Mouse (Mus musculus) myocyte (in vitro differentiated cells): ENCODE measurements around the gene Vps52. TPM values are rescaled to one million over a fixed set of nuclear protein-coding genes. Genes with fewer than 3 reads are reported as not detected.

Source experiments
- H3K27me3 ChIP-seq: one replicate; pipeline ENCODE4 v1.6.1; 2011; ENCODE audit not compliant: control insufficient read depth, insufficient read depth, insufficient read length
- H3K36me3 ChIP-seq: one replicate; pipeline ENCODE4 v1.6.1; 2011; ENCODE audit not compliant: control insufficient read depth, insufficient read depth
- H3K4me2 ChIP-seq: one replicate; pipeline ENCODE4 v1.6.1; 2011; ENCODE audit warnings: low read depth, control low read depth
- H3K4me3 ChIP-seq: one replicate; pipeline ENCODE4 v1.5.1; 2011; ENCODE audit warnings: mild to moderate bottlenecking, control low read depth, moderate library complexity
- H3K79me2 ChIP-seq: one replicate; pipeline ENCODE4 v1.6.1; 2011; ENCODE audit not compliant: control insufficient read depth, insufficient read depth
- H3ac ChIP-seq: one replicate; pipeline ENCODE4 v1.6.1; 2011; ENCODE audit not compliant: control insufficient read depth, insufficient read length
- CEBPB ChIP-seq: IDR thresholded peaks from 2 replicates; pipeline ENCODE4 v1.6.1; 2011; ENCODE audit warnings: mild to moderate bottlenecking, moderate library complexity; ENCODE audit not compliant: poor library complexity, insufficient read depth, severe bottlenecking
- E2F4 ChIP-seq: IDR thresholded peaks from one replicate; pipeline ENCODE4 v1.6.1; 2011; ENCODE audit warnings: mild to moderate bottlenecking, control low read depth, moderate library complexity; ENCODE audit not compliant: insufficient read depth
- MAX ChIP-seq: IDR thresholded peaks from one replicate; pipeline ENCODE4 v1.6.1; 2011; ENCODE audit warnings: low read depth, mild to moderate bottlenecking, control low read depth
- MYOD1 ChIP-seq, 3 experiments: IDR thresholded peaks; one replicate each; pipeline ENCODE4 v1.6.1; 2011; ENCODE audit warnings: control low read depth in 2 of 3, low read depth in 2 of 3, mild to moderate bottlenecking in 2 of 3, moderate library complexity in 1 of 3; ENCODE audit not compliant: insufficient read length in 2 of 3, control insufficient read depth in 1 of 3
- MYOG ChIP-seq, 3 experiments: IDR thresholded peaks; one replicate each; pipeline ENCODE4 v1.6.1; 2011; ENCODE audit warnings: control low read depth in 2 of 3, low read depth in 2 of 3, mild to moderate bottlenecking in 2 of 3; ENCODE audit not compliant: insufficient read length in 2 of 3, control insufficient read depth in 1 of 3, insufficient read depth in 1 of 3
- POLR2A ChIP-seq: IDR thresholded peaks from one replicate; pipeline ENCODE4 v1.6.1; 2011; ENCODE audit warnings: low read depth, mild to moderate bottlenecking, control low read depth, moderate library complexity; ENCODE audit not compliant: insufficient read length
- POLR2AphosphoS2 ChIP-seq: IDR thresholded peaks from one replicate; pipeline ENCODE4 v1.6.1; 2011; ENCODE audit warnings: low read depth, control low read depth; ENCODE audit not compliant: insufficient read length
- REST ChIP-seq: IDR thresholded peaks from one replicate; pipeline ENCODE4 v1.6.1; 2011; ENCODE audit warnings: mild to moderate bottlenecking, control low read depth, moderate library complexity; ENCODE audit not compliant: insufficient read depth, insufficient read length
- SRF ChIP-seq: IDR thresholded peaks from one replicate; pipeline ENCODE4 v1.6.1; 2011; ENCODE audit warnings: low read depth; ENCODE audit not compliant: control insufficient read depth, insufficient read length
- TCF12 ChIP-seq: IDR thresholded peaks from one replicate; pipeline ENCODE4 v1.6.1; 2011; ENCODE audit warnings: mild to moderate bottlenecking, control low read depth; ENCODE audit not compliant: poor library complexity, insufficient read depth, severe bottlenecking
- TCF3 ChIP-seq: IDR thresholded peaks from one replicate; pipeline ENCODE4 v1.6.1; 2011; ENCODE audit warnings: low read depth, control low read depth; ENCODE audit not compliant: insufficient read length
- USF1 ChIP-seq: IDR thresholded peaks from one replicate; pipeline ENCODE4 v1.6.1; 2011; ENCODE audit warnings: low read depth, mild to moderate bottlenecking, control low read depth, moderate library complexity
- polyA plus RNA-seq: library from polyadenylated mRNA; unstranded; fragments of >200 nt; fragmentation: generic; extraction: Trizol; gene quantifications from one replicate; pipeline ENCODE4 v1.2.1, GENCODE M21; 2012; ENCODE audit warnings: missing spikeins

Vps52 gene
- polyA plus RNA-seq, 1 experiment = 29.9 TPM

DNA sequence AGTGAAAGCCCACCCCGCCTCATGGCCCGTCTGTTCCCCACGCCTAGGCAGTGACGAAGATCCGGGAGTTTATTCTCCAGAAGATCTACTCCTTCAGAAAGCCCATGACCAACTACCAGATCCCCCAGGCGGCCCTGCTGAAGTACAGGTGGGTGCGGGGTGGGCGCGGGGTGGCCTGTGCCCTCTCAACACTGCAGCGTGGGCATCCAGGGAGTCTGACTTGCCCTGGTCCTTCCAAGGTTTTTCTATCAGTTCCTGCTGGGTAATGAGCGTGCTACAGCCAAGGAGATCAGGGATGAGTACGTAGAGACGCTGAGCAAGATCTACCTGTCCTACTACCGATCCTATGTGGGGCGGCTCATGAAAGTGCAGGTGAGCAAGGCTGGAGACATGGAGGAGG is 4.3 kb downstream of the Vps52 start:
- Histone ChIP-seq H3ac (no peak overlapping the region), H3K79me2 (peaks cover 10% of the 10 kb centered on the region), H3K4me2 (no peak overlapping the region), H3K36me3 (no peaks in the 10 kb centered on the region), H3K27me3 (no peaks in the 10 kb centered on the region), H3K4me3 (no peak overlapping the region)
- no peak for TF ChIP-seq CEBPB
- TF ChIP-seq SRF = no peak

GRCm38 (mm10) chr17:33962876-33963275 is 7.3 kb downstream of the Vps52 start:
- Histone ChIP-seq H3K79me2 (no peaks in the 10 kb centered on the region), H3K27me3 (no peaks in the 10 kb centered on the region), H3K4me3 (no peak overlapping the region), H3ac (no peak overlapping the region), H3K36me3 (no peaks in the 10 kb centered on the region), H3K4me2 (no peak overlapping the region)
- TF ChIP-seq POLR2AphosphoS2 (no peak), MYOG (IDR thresholded peaks at IDR 0.05; ENCODE audit: control insufficient read depth in 1 of 3, insufficient read depth in 1 of 3, insufficient read length in 2 of 3, low read depth in 2 of 3) (no peak), REST (no peak), MAX (no peak), POLR2A (no peak), TCF12 (no peak), CEBPB (no peak), E2F4 (no peak)

DNA sequence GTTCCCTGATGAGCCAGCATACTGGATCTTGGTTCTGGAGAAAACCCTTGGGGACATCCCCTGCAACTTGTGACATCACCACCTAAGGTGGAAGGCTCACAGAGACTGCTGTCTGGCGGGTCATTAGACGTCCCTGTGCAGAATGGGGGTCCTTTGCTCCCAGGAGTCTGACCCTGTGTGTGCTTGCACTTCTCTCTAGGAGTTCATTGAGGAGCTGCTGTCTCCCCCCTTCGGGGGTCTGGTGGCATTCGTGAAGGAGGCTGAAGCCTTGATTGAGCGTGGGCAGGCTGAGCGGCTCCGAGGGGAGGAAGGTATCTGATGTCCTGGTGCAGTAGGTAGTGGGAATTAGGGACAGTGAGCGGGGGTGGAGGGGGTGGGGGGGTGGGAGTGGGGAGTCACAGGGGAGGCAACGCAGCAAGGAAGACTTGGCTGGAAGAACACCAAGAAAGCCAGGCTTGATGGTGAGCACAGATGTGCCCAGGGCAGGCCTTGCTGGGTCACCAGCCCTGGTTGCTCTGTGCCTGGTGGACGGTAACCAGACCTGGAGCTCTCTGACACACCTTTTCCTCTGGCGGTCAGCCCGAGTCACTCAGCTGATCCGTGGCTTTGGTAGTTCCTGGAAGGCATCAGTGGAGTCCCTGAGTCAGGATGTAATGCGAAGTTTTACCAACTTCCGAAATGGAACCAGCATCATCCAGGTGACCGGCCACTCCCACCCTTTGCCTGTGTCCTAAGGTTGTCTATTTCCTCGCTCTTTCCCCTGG is 9.7 kb downstream of the Vps52 start:
- Histone ChIP-seq H3ac (no peak overlapping the region), H3K36me3 (no peaks in the 10 kb centered on the region)
- no peak for TF ChIP-seq TCF3

DNA sequence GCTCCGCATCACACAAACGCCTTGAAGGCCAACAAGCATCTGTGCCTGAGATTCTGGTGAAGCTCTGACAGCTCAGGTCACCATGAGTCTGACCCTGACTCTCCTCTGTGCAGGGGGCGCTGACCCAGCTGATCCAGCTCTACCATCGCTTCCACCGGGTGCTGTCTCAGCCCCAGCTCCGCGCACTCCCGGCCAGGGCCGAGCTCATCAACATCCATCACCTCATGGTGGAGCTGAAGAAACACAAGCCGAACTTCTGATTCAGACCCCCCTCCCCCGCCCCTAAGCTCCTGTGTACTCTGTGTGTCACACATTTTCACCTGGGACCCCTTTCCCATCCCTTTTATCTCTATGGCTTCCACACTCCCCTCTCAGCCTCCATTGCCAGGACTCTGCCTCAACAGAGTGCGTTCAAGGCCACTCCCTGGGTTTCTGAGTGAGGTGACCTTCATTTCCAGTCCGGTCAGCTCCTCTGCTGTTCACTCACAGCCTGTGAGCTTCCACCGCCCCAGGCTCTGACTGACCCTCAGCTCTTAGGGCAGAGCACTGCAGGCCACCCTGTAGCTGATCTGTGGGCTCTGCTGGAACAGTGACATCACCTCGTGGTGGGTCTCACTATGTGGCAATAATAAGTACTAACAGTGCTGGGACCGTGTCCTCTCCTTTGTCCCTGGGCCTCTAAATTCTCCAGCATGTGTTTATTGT is 10.4 kb downstream of the Vps52 start:
- no peak for TF ChIP-seq CEBPB
- Histone ChIP-seq H3K79me2 (no peaks in the 10 kb centered on the region), H3K36me3 (no peaks in the 10 kb centered on the region), H3K4me3 (no peak overlapping the region), H3ac (no peak overlapping the region), H3K27me3 (no peaks in the 10 kb centered on the region), H3K4me2 (no peak overlapping the region)

More for the DNA sequence above, 9.7 kb downstream of the Vps52 start:
- Histone ChIP-seq H3K27me3 (no peaks in the 10 kb centered on the region), H3K79me2 (no peaks in the 10 kb centered on the region), H3K4me3 (no peak overlapping the region), H3K4me2 (no peak overlapping the region)

DNA sequence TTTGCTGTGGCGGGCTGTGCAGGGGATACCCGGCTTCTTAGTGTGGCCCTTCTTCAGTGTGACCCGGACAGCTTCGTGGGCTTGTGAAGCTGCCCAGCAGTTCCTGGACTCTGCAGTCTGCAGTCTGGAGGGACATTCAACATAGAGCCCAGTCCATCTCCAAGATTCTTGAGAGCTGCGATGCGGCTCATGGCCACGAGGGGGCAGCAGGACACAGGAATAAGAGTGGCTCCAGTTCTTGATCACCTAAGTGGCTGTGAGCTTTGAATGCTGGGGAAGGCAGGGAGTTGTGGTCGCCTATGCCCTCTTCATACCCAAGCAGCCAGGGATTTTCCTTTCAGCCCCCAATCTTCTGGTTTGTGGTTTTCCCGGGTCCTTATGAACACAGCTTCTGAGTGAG is 12.9 kb downstream of the Vps52 start:
- Histone ChIP-seq H3K27me3 (no peaks in the 10 kb centered on the region), H3K36me3 (no peaks in the 10 kb centered on the region), H3ac (no peak overlapping the region), H3K4me2 (no peak overlapping the region), H3K79me2 (no peaks in the 10 kb centered on the region), H3K4me3 (no peak overlapping the region)
- no peak for TF ChIP-seq MAX
- TF ChIP-seq E2F4 = no peak
- TF ChIP-seq POLR2A = no peak
- TF ChIP-seq POLR2AphosphoS2 = no peak
- TF ChIP-seq CEBPB = no peak
- TF ChIP-seq TCF12 = no peak
- no peak for TF ChIP-seq MYOD1 (IDR thresholded peaks at IDR 0.05; ENCODE audit: control insufficient read depth in 1 of 3, insufficient read length in 2 of 3, low read depth in 2 of 3)
- no peak for TF ChIP-seq TCF3
- no peak for TF ChIP-seq REST
- no peak for TF ChIP-seq USF1
- no peak for TF ChIP-seq SRF
- TF ChIP-seq MYOG (IDR thresholded peaks at IDR 0.05; ENCODE audit: control insufficient read depth in 1 of 3, insufficient read depth in 1 of 3, insufficient read length in 2 of 3, low read depth in 2 of 3) = no peak

DNA sequence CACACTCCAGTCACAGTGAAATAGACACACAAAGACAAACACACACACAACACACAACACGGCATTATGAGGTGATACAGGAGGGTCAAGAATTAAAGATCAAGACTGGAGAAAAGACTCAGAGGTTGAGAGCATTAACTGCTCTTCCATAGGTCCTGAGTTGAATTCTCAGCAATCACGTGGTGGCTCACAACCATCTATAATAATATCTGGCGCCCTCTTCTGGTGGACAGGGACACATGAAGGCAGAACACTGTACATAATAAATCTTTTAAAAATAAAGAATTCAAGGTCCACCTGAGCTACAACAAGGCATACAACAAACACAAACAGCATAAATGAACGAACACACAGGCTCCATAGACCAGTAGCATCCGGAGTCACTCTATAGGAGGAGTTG is 13.3 kb downstream of the Vps52 start:
- Histone ChIP-seq H3K36me3 (no peaks in the 10 kb centered on the region), H3K4me2 (no peak overlapping the region), H3ac (no peak overlapping the region), H3K79me2 (no peaks in the 10 kb centered on the region), H3K4me3 (no peak overlapping the region), H3K27me3 (no peaks in the 10 kb centered on the region)
- TF ChIP-seq USF1 = peak; percentile 78
- no peak for TF ChIP-seq CEBPB
